Mouse (Mus musculus) cerebellum, adult 11-12 months (tissue): ENCODE measurements around the gene Nudt13.
"Not testable (repeated sequence)": the region's sequence is repeated elsewhere in the genome, so short reads cannot be mapped to it uniquely, and the experiment has no call there.

Experiments used
- DNase-seq: peaks from one replicate; pipeline ENCODE4 v3.0.0; 2022

The Nudt13 gene

GRCm38 (mm10) chr14:20294117-20294892 is at the start of gene Nudt13:
TSS of gene Nudt13 (plus strand) at chr14:20294697.
- DNase-seq, result peak; percentile 88

- DNase-seq, result no peak
Measured at GRCm38 (mm10) chr14:20245318-20245717, 49.2 kb upstream of the Nudt13 start.

- no peak for DNase-seq
Measured at GRCm38 (mm10) chr14:20245861-20246260, 48.6 kb upstream of the Nudt13 start.

GRCm38 (mm10) chr14:20246811-20247266 is 47.7 kb upstream of the Nudt13 start:
- no peak for DNase-seq

- DNase-seq, result no peak
Measured at GRCm38 (mm10) chr14:20248001-20248400, 46.5 kb upstream of the Nudt13 start.

- peak; percentile 7 for DNase-seq
Measured at GRCm38 (mm10) chr14:20250237-20251171, 44.0 kb upstream of the Nudt13 start.

GRCm38 (mm10) chr14:20258185-20259113 is 36.0 kb upstream of the Nudt13 start:
- DNase-seq, result peak; percentile 38

- DNase-seq, result no peak
Measured at GRCm38 (mm10) chr14:20262346-20262745, 32.2 kb upstream of the Nudt13 start.

GRCm38 (mm10) chr14:20268421-20268820 is 26.1 kb upstream of the Nudt13 start:
- no peak for DNase-seq

- no peak for DNase-seq
Measured at GRCm38 (mm10) chr14:20269082-20269809, 25.3 kb upstream of the Nudt13 start, which contains the start of gene Kcnk16. TSS of gene Kcnk16 (minus strand) at chr14:20269199.

GRCm38 (mm10) chr14:20291391-20291790 is 3.1 kb upstream of the Nudt13 start:
- no peak for DNase-seq

GRCm38 (mm10) chr14:20294947-20295346 is 450 bp downstream of the Nudt13 start:
- DNase-seq, result no peak

- DNase-seq, result no peak
Measured at GRCm38 (mm10) chr14:20297616-20298015, 3.1 kb downstream of the Nudt13 start.

GRCm38 (mm10) chr14:20298131-20298530 is 3.6 kb downstream of the Nudt13 start:
- no peak for DNase-seq

- not testable (repeated sequence) for DNase-seq
Measured at GRCm38 (mm10) chr14:20305085-20305484, 10.6 kb downstream of the Nudt13 start.

GRCm38 (mm10) chr14:20315137-20315536 is 20.6 kb downstream of the Nudt13 start:
- no peak for DNase-seq

GRCm38 (mm10) chr14:20319420-20319819 is 24.9 kb downstream of the Nudt13 start:
- no peak for DNase-seq

GRCm38 (mm10) chr14:20324196-20324595 is 29.7 kb downstream of the Nudt13 start:
- no peak for DNase-seq

GRCm38 (mm10) chr14:20328474-20328873 is 34.0 kb downstream of the Nudt13 start:
- no peak for DNase-seq

GRCm38 (mm10) chr14:20331316-20331715 is 36.8 kb downstream of the Nudt13 start:
- DNase-seq, result no peak

- no peak for DNase-seq
Measured at GRCm38 (mm10) chr14:20339415-20339814, 44.9 kb downstream of the Nudt13 start.

GRCm38 (mm10) chr14:20340149-20340548 is 45.7 kb downstream of the Nudt13 start:
- DNase-seq, result no peak
